Mouse (Mus musculus) forebrain, embryonic 15.5 days (tissue): ENCODE results near the gene Rhox3c. TPM values are rescaled to one million over a fixed set of nuclear protein-coding genes. Genes with fewer than 3 reads are reported as not detected.
"Not testable (repeated sequence)": the region's sequence is repeated elsewhere in the genome, so short reads cannot be mapped to it uniquely, and the experiment has no call there.

Experiments used
- ATAC-seq: fragments of 200-750 bp; cut with Nextera tagmentation; replicated peaks from 2 replicates; pipeline ENCODE4 v1.8.0; 2017; ENCODE audit warnings: mild to moderate bottlenecking, moderate TSS enrichment, moderate library complexity
- H3K27ac ChIP-seq: fragments of 300-500 bp; sonication (generic); replicated peaks from 2 replicates; pipeline ENCODE4 v1.5.1; 2015; ENCODE audit warnings: mild to moderate bottlenecking, inconsistent platforms
- H3K27me3 ChIP-seq: fragments of 300-500 bp; sonication (generic); 2 replicates; pipeline ENCODE4 v1.6.1; 2015; ENCODE audit warnings: inconsistent platforms
- H3K36me3 ChIP-seq: fragments of 300-500 bp; sonication (generic); 2 replicates; pipeline ENCODE4 v1.6.1; 2015; ENCODE audit warnings: mild to moderate bottlenecking, inconsistent platforms
- H3K4me1 ChIP-seq: fragments of 300-500 bp; sonication (generic); 2 replicates; pipeline ENCODE4 v1.6.1; 2015; ENCODE audit warnings: inconsistent platforms
- H3K4me2 ChIP-seq: fragments of 300-500 bp; sonication (generic); replicated peaks from 2 replicates; pipeline ENCODE4 v1.6.1; 2015; ENCODE audit warnings: mild to moderate bottlenecking, inconsistent platforms
- H3K4me3 ChIP-seq: fragments of 300-500 bp; sonication (generic); 2 replicates; pipeline ENCODE4 v1.5.1; 2015; ENCODE audit warnings: mild to moderate bottlenecking, inconsistent platforms
- H3K9ac ChIP-seq: fragments of 300-500 bp; sonication (generic); replicated peaks from 2 replicates; pipeline ENCODE4 v1.6.1; 2015; ENCODE audit warnings: mild to moderate bottlenecking, inconsistent platforms
- H3K9me3 ChIP-seq: fragments of 300-500 bp; sonication (generic); 2 replicates; pipeline ENCODE4 v1.6.1; 2016; ENCODE audit warnings: inconsistent platforms
- WGBS: fragments of 180-500 bp; shearing (Covaris S2); methylation state at CpG from one replicate; pipeline ENCODE4 v1.1.7; 2015; ENCODE audit warnings: mixed read lengths; 5-methylcytosine and 5-hydroxymethylcytosine counted together
- polyA plus RNA-seq: library from polyadenylated mRNA; unstranded; fragments of >200 nt; fragmentation: Nextera tagmentation; extraction: Ambion mirVana; gene quantifications from 2 replicates; pipeline ENCODE4 v1.2.1, GENCODE M21; 2015

Gene Rhox3c
- polyA plus RNA-seq, result not detected in 2 replicates

DNA sequence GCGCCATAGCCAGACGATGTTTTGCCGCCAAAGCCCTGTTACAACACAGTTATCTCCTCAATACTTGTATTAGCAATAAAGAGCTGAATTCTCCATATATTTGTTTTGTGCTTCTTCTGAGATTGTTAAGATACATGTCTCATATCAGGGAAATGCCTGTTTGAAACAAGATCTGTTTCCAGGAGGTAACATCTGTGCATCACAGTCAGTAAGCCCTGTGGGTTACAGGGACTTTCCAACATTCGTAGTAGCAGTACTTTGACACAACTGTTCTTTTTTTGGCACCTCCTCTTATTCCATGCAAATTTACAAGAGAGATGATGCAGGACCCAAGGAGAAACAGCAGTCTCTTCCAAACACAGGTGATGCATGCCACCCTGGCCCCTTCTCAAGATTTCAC lies at the start of gene Rhox3c:
TSS of gene Rhox3c (plus strand) at position 301 of the 400 bp plus-strand sequence.
- not testable (repeated sequence) for ATAC-seq, H3K27me3 ChIP-seq, H3K9me3 ChIP-seq, H3K9ac ChIP-seq, H3K27ac ChIP-seq, H3K36me3 ChIP-seq, H3K4me2 ChIP-seq, H3K4me3 ChIP-seq, H3K4me1 ChIP-seq
- 88% methylated on average over 3 of the region's 4 CpGs for WGBS

DNA sequence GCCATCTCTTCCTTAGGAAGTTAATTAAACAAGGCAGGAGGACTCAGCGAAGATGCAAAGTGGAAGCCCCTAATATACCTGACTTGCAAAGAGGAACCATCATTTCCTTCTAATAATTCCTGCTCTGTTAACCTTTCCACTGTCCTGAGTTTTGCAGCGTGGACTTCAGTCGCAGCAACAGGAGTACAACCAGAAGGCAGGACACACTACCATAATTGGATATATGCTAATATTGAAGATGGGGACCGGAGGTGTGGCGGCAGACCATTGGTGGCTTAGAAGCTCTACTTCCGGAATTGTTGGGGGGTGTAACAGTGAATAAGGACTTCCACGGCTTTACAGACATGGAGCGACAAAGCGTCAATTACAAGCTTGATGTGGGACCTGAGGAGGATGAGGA lies 46.6 kb upstream of the Rhox3c start, which contains the start of gene Rhox2b:
TSS of gene Rhox2b (plus strand) at position 301 of the 400 bp plus-strand sequence.
- H3K27me3 ChIP-seq, H3K27ac ChIP-seq, H3K4me1 ChIP-seq, H3K4me3 ChIP-seq, ATAC-seq, H3K36me3 ChIP-seq, H3K4me2 ChIP-seq, H3K9ac ChIP-seq, H3K9me3 ChIP-seq: not testable (repeated sequence)
- no CpG with 5 or more reads among the region's 9 CpGs for WGBS

DNA sequence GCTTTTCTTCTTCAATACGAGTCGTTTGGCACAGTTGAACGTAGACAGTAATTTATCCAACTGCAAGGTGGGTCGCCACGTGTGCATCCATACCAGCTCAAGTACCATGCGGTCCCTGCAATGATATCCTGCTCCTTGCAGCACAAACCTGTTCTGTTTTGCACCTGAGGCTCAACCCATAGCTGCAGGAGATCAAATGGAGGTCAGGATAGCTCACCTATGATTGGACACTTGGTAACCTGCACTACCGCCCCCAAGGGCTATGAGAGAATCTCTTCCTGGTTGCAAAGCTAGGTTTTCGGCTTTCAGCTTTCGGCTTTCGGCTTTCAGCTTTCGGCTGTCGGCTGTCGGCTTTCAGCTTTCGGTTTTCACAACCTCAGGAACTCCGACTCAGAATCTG lies 26.2 kb upstream of the Rhox3c start, which contains the start of gene Rhox4b:
TSS of gene Rhox4b (plus strand) at position 301 of the 400 bp plus-strand sequence.
- H3K27me3 ChIP-seq, H3K4me2 ChIP-seq, H3K9ac ChIP-seq, H3K4me3 ChIP-seq, H3K4me1 ChIP-seq, H3K9me3 ChIP-seq, ATAC-seq, H3K36me3 ChIP-seq, H3K27ac ChIP-seq: not testable (repeated sequence)
- 86% methylated on average over 14 of the region's 15 CpGs for WGBS

DNA sequence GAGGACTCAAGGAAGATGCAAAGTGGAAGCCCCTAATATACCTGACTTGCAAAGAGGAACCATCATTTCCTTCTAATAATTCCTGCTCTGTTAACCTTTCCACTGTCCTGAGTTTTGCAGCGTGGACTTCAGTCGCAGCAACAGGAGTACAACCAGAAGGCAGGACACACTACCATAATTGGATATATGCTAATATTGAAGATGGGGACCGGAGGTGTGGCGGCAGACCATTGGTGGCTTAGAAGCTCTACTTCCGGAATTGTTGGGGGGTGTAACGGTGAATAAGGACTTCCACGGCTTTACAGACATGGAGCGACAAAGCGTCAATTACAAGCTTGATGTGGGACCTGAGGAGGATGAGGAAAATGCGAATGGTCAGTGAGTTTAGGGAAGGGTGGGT lies 5.0 kb upstream of the Rhox3c start, which contains the start of gene Rhox2c:
TSS of gene Rhox2c (plus strand) at position 301 of the 400 bp plus-strand sequence.
- not testable (repeated sequence) for H3K27me3 ChIP-seq, H3K4me1 ChIP-seq, H3K9me3 ChIP-seq, H3K27ac ChIP-seq, H3K4me3 ChIP-seq, H3K9ac ChIP-seq, ATAC-seq, H3K36me3 ChIP-seq, H3K4me2 ChIP-seq
- WGBS, result 97% methylated on average over 8 of the region's 10 CpGs

- not testable (repeated sequence) for H3K4me1 ChIP-seq, H3K27ac ChIP-seq, H3K4me2 ChIP-seq, H3K4me3 ChIP-seq, ATAC-seq, H3K27me3 ChIP-seq, H3K9me3 ChIP-seq, H3K36me3 ChIP-seq, H3K9ac ChIP-seq
- 94% methylated on average over 14 of the region's 14 CpGs for WGBS
These were observed 21.7 kb downstream of the Rhox3c start, which contains the start of gene Rhox4c for GRCm38 (mm10) chrX:37480037-37480436. Rhox4c (plus strand) TSS chrX:37480337.

- not testable (repeated sequence) for H3K4me1 ChIP-seq, H3K27me3 ChIP-seq, H3K9me3 ChIP-seq, H3K4me2 ChIP-seq, H3K4me3 ChIP-seq, H3K9ac ChIP-seq, H3K36me3 ChIP-seq, H3K27ac ChIP-seq, ATAC-seq
- 93% methylated on average over 17 of the region's 18 CpGs for WGBS
These were observed 55.7 kb downstream of the Rhox3c start, which contains the start of gene Rhox4d for GRCm38 (mm10) chrX:37514059-37514458. Rhox4d (plus strand) TSS chrX:37514359.

Other genes with a start within 250 kb of the Rhox3c start
- gene Gm9, start 247.5 kb upstream of the Rhox3c start, polyA plus RNA-seq, result not detected in 2 replicates
- gene Rhox1, start 236.3 kb upstream of the Rhox3c start, polyA plus RNA-seq, result not detected in 2 replicates
- gene Rhox2a, start 213.6 kb upstream of the Rhox3c start, polyA plus RNA-seq, result not detected in 2 replicates
- not detected in 2 replicates for gene Rhox3a, start 208.7 kb upstream of the Rhox3c start, polyA plus RNA-seq
- gene Rhox4a, start 193.2 kb upstream of the Rhox3c start, polyA plus RNA-seq, result not detected in 2 replicates
- not detected in 2 replicates for gene Rhox3a2, start 78.6 kb upstream of the Rhox3c start, polyA plus RNA-seq
- not detected in 2 replicates for gene Rhox4a2, start 67.7 kb upstream of the Rhox3c start, polyA plus RNA-seq
- gene Rhox2b, start 46.5 kb upstream of the Rhox3c start, polyA plus RNA-seq, result not detected in 2 replicates
- not detected in 2 replicates for gene Rhox4b, start 26.1 kb upstream of the Rhox3c start, polyA plus RNA-seq
- not detected in 2 replicates for gene Rhox2c, start 4.9 kb upstream of the Rhox3c start, polyA plus RNA-seq
- gene Rhox4c, start 21.8 kb downstream of the Rhox3c start, polyA plus RNA-seq, result not detected in 2 replicates
- gene Rhox2d, start 34.8 kb downstream of the Rhox3c start, polyA plus RNA-seq, result not detected in 2 replicates
- not detected in 2 replicates for gene Rhox4d, start 55.8 kb downstream of the Rhox3c start, polyA plus RNA-seq
- not detected in 2 replicates for gene Rhox2e, start 71.9 kb downstream of the Rhox3c start, polyA plus RNA-seq
- not detected in 2 replicates for gene Rhox3e, start 83.4 kb downstream of the Rhox3c start, polyA plus RNA-seq
- not detected in 2 replicates for gene Rhox4e, start 98.8 kb downstream of the Rhox3c start, polyA plus RNA-seq
- not detected in 2 replicates for gene Rhox2f, start 112.8 kb downstream of the Rhox3c start, polyA plus RNA-seq
- gene Rhox3f, start 122.4 kb downstream of the Rhox3c start, polyA plus RNA-seq, result not detected in 2 replicates
- gene Rhox4f, start 149.1 kb downstream of the Rhox3c start, polyA plus RNA-seq, result not detected in 2 replicates
- not detected in 2 replicates for gene Rhox3g, start 170.0 kb downstream of the Rhox3c start, polyA plus RNA-seq
- gene Rhox2g, start 184.9 kb downstream of the Rhox3c start, polyA plus RNA-seq, result not detected in 2 replicates
- not detected in 2 replicates for gene Rhox4g, start 192.7 kb downstream of the Rhox3c start, polyA plus RNA-seq
- not detected in 2 replicates for gene Rhox3h, start 210.2 kb downstream of the Rhox3c start, polyA plus RNA-seq
- gene Rhox2h, start 214.7 kb downstream of the Rhox3c start, polyA plus RNA-seq, result not detected in 2 replicates